8 mouse cellular contexts compared by ENCODE assay signal in the genomic region with DNA sequence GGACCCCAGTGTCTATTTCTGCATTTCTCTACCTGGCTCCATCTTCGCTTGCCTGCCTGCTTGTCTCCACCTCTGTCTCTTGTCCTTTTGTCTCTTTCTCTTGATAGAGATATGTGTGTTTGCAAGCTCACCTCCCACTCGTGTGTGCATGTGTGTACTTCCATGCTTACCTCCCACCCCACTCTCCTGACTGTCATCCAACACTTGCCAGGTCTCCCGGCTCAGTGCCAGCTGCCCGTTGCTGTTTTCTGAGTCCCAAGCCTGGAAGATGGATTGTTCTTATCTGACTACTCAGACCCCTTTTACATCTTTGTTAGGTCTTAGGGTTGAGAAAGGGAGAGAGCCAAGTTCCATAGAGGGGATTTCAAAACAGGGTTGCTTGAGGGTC. TPM values are rescaled to one million over a fixed set of nuclear protein-coding genes. Genes with fewer than 3 reads are reported as not detected.
DNase-seq lines count a peak whose midpoint lies in the region; ATAC-seq and TF ChIP-seq lines count a peak whose summit lies in the region.

No protein-coding gene starts in this region.

- TF ChIP-seq POLR2A in bone marrow, adult 2 months (IDR thresholded peaks at IDR 0.05; ENCODE audit: borderline replicate concordance, control insufficient read depth, low read depth, low read length) = no peak

- peak overlapping the region; percentile 99 for H3K4me3 ChIP-seq in left cerebral cortex, adult 2 months
- peak overlapping the region; percentile 96 for H3K4me3 ChIP-seq in bone marrow, adult 2 months (replicated peaks; ENCODE audit: control insufficient read depth, low read depth, low read length)
- peak overlapping the region; percentile 96 for H3K4me3 ChIP-seq in forebrain, embryonic 14.5 days (ENCODE audit: low read depth, low read length)
- H3K4me3 ChIP-seq in kidney, embryonic 14.5 days (ENCODE audit: low read length) = peak overlapping the region; percentile 97
- H3K4me3 ChIP-seq in lung, embryonic 16.5 days (ENCODE audit: low read length) = peak overlapping the region; percentile 95
- peak overlapping the region; percentile 100 for H3K4me3 ChIP-seq in stomach, postnatal 0 days (ENCODE audit: low read depth, low read length)

- no peak for TF ChIP-seq EP300 in stomach, postnatal 0 days (optimal IDR thresholded peaks at IDR 0.05)

- intact Hi-C loops in left cerebral cortex, adult 2 months (cut with DNase I) = loop anchor here (5.0 kb wide), 1 partner anchor 165 kb away; no protein-coding TSS in a partner anchor

- H3K4me1 ChIP-seq in bone marrow, adult 2 months (ENCODE audit: control insufficient read depth, insufficient read depth, low read length) = peaks cover 2% of the 10 kb centered on the region
- peaks cover 14% of the 10 kb centered on the region for H3K4me1 ChIP-seq in forebrain, embryonic 14.5 days (ENCODE audit: control insufficient read depth, insufficient read depth, low read length)
- H3K4me1 ChIP-seq in kidney, embryonic 14.5 days (ENCODE audit: control insufficient read depth, insufficient read depth, low read length) = peaks cover 9% of the 10 kb centered on the region
- peaks cover 20% of the 10 kb centered on the region for H3K4me1 ChIP-seq in lung, embryonic 16.5 days (replicated peaks; ENCODE audit: control insufficient read depth, insufficient read depth, low read length)
- no peaks in the 10 kb centered on the region; the same call in 1 of the 2 replicates for H3K4me1 ChIP-seq in stomach, postnatal 0 days (replicated peaks; ENCODE audit: control insufficient read depth, insufficient read depth)

- no peak for ATAC-seq in forebrain, embryonic 14.5 days
- ATAC-seq in kidney, embryonic 14.5 days (ENCODE audit: low FRiP score, low TSS enrichment) = no peak
- ATAC-seq in lung, embryonic 16.5 days (ENCODE audit: low read depth) = no peak
- no peak for ATAC-seq in stomach, postnatal 0 days (ENCODE audit: low FRiP score, low TSS enrichment)

- H3K4me2 ChIP-seq in forebrain, embryonic 14.5 days (ENCODE audit: low read length) = peak overlapping the region; percentile 95
- peak overlapping the region; percentile 91 for H3K4me2 ChIP-seq in kidney, embryonic 14.5 days (replicated peaks; ENCODE audit: low read depth, low read length)
- H3K4me2 ChIP-seq in lung, embryonic 16.5 days (ENCODE audit: low read depth, low read length) = peak overlapping the region; percentile 97
- H3K4me2 ChIP-seq in stomach, postnatal 0 days (replicated peaks; ENCODE audit: low read depth) = peak overlapping the region; percentile 91

- H3K27ac ChIP-seq in left cerebral cortex, adult 2 months = no peak overlapping the region
- H3K27ac ChIP-seq in bone marrow, adult 2 months (ENCODE audit: control insufficient read depth, insufficient read depth, low read depth, low read length, poor library complexity) = no peak overlapping the region
- peak overlapping the region; percentile 95; the same call in 1 of the 2 replicates for H3K27ac ChIP-seq in forebrain, embryonic 14.5 days (ENCODE audit: low read depth, low read length)
- no peak overlapping the region for H3K27ac ChIP-seq in kidney, embryonic 14.5 days (ENCODE audit: low read depth, low read length)
- H3K27ac ChIP-seq in lung, embryonic 16.5 days (ENCODE audit: low read length) = no peak overlapping the region
- no peak overlapping the region for H3K27ac ChIP-seq in stomach, postnatal 0 days (replicated peaks)

- TF ChIP-seq CTCF in left cerebral cortex, adult 2 months (IDR thresholded peaks at IDR 0.05) = no peak
- no peak for TF ChIP-seq CTCF in bone marrow, adult 2 months (IDR thresholded peaks at IDR 0.05; ENCODE audit: control insufficient read depth, insufficient read depth, low read length)
- TF ChIP-seq CTCF in stomach, postnatal 0 days (IDR thresholded peaks at IDR 0.05; ENCODE audit: low read depth) = no peak

- WGBS in bone marrow, adult 2 months = 31% methylated on average over 4 of the region's 4 CpGs
- WGBS in forebrain, embryonic 14.5 days = 20% methylated on average over 4 of the region's 4 CpGs
- 15% methylated on average over 4 of the region's 4 CpGs for WGBS in kidney, embryonic 14.5 days
- WGBS in lung, embryonic 16.5 days = 9% methylated on average over 4 of the region's 4 CpGs
- WGBS in stomach, postnatal 0 days = 9% methylated on average over 4 of the region's 4 CpGs

- DNase-seq in left cerebral cortex, adult 2 months (ENCODE audit: extremely low spot score in 1 of 2, low spot score in 2 of 2) = peak in 1 of 2 experiments; percentile 24
- no peak for DNase-seq in left cerebral cortex, adult 11 months (ENCODE audit: low spot score)
- peak; percentile 22 for DNase-seq in forebrain, embryonic 14.5 days (ENCODE audit: low spot score)
- DNase-seq in stomach, postnatal 0 days (ENCODE audit: low spot score) = no peak
- no peak for DNase-seq in yolk sac, embryonic 10.5 days (ENCODE audit: low spot score)

- H3K27me3 ChIP-seq in forebrain, embryonic 14.5 days (replicated peaks; ENCODE audit: control insufficient read depth, insufficient read depth, low read length) = no peaks in the 10 kb centered on the region
- no peaks in the 10 kb centered on the region for H3K27me3 ChIP-seq in kidney, embryonic 14.5 days (ENCODE audit: control insufficient read depth, insufficient read depth, low read length)
- H3K27me3 ChIP-seq in lung, embryonic 16.5 days (ENCODE audit: control insufficient read depth, insufficient read depth, low read depth, low read length) = no peaks in the 10 kb centered on the region
- H3K27me3 ChIP-seq in stomach, postnatal 0 days (ENCODE audit: control insufficient read depth, insufficient read depth, low read length) = no peaks in the 10 kb centered on the region

- H3K9me3 ChIP-seq in forebrain, embryonic 14.5 days (replicated peaks; ENCODE audit: control insufficient read depth, low read length) = no peaks in the 10 kb centered on the region
- no peaks in the 10 kb centered on the region for H3K9me3 ChIP-seq in kidney, embryonic 14.5 days (ENCODE audit: control insufficient read depth, low read length)
- no peaks in the 10 kb centered on the region for H3K9me3 ChIP-seq in lung, embryonic 16.5 days (ENCODE audit: control insufficient read depth, low read length)
- no peaks in the 10 kb centered on the region for H3K9me3 ChIP-seq in stomach, postnatal 0 days (ENCODE audit: control insufficient read depth, low read length)

- H3K9ac ChIP-seq in forebrain, embryonic 14.5 days (ENCODE audit: low read length) = peak overlapping the region; percentile 98
- peak overlapping the region; percentile 97; the same call in 1 of the 2 replicates for H3K9ac ChIP-seq in kidney, embryonic 14.5 days (ENCODE audit: low read depth, low read length)
- H3K9ac ChIP-seq in lung, embryonic 16.5 days (ENCODE audit: low read length) = peak overlapping the region; percentile 95
- H3K9ac ChIP-seq in stomach, postnatal 0 days (ENCODE audit: low read length) = peak overlapping the region; percentile 98

- H3K36me3 ChIP-seq in forebrain, embryonic 14.5 days (ENCODE audit: control insufficient read depth, insufficient read depth, low read length) = no peaks in the 10 kb centered on the region
- H3K36me3 ChIP-seq in kidney, embryonic 14.5 days (ENCODE audit: control insufficient read depth, insufficient read depth, low read length) = no peaks in the 10 kb centered on the region
- no peaks in the 10 kb centered on the region for H3K36me3 ChIP-seq in lung, embryonic 16.5 days (ENCODE audit: control insufficient read depth, insufficient read depth, low read length)
- H3K36me3 ChIP-seq in stomach, postnatal 0 days (ENCODE audit: control insufficient read depth, insufficient read depth, low read length) = no peaks in the 10 kb centered on the region

RNA-seq across cellular contexts. Expression of gene Mob1b, which starts 1.6 kb away (rescaled TPM):
- 10 to 100 TPM; 30.4 to 30.7 TPM for total RNA-seq in left cerebral cortex, adult 2 months (2021)
- 9.2 and 13.1 TPM in 2 replicates for polyA plus RNA-seq in bone marrow, adult 2 months (2011; ENCODE audit: insufficient read depth, insufficient read length, low replicate concordance, missing spikeins)
- 12.4 and 14.3 TPM in 2 replicates for polyA plus RNA-seq in forebrain, embryonic 14.5 days (2014; fragmentation: Nextera tagmentation; extraction: Ambion mirVana)
- 10.9 and 18.0 TPM in 2 replicates for polyA plus RNA-seq in kidney, embryonic 14.5 days (2014; fragmentation: Nextera tagmentation; extraction: Ambion mirVana)
- polyA plus RNA-seq in lung, embryonic 16.5 days (2015; fragmentation: Nextera tagmentation; extraction: Ambion mirVana) = 12.1 and 13.4 TPM in 2 replicates
- polyA plus RNA-seq in stomach, postnatal 0 days (2015; fragmentation: Nextera tagmentation; extraction: Ambion mirVana) = 7.9 and 10.1 TPM in 2 replicates

RNA-seq across cellular contexts. Expression of gene Dck, which starts 42.6 kb away (rescaled TPM):
- total RNA-seq in left cerebral cortex, adult 2 months (2021) = 10 to 100 TPM; 13.5 to 16.6 TPM
- 25.0 and 49.8 TPM in 2 replicates for polyA plus RNA-seq in bone marrow, adult 2 months (2011; ENCODE audit: insufficient read depth, insufficient read length, low replicate concordance, missing spikeins)
- polyA plus RNA-seq in forebrain, embryonic 14.5 days (2014; fragmentation: Nextera tagmentation; extraction: Ambion mirVana) = 93.7 and 94.7 TPM in 2 replicates
- polyA plus RNA-seq in kidney, embryonic 14.5 days (2014; fragmentation: Nextera tagmentation; extraction: Ambion mirVana) = 36.3 and 58.9 TPM in 2 replicates
- polyA plus RNA-seq in lung, embryonic 16.5 days (2015; fragmentation: Nextera tagmentation; extraction: Ambion mirVana) = 47.1 and 47.4 TPM in 2 replicates
- 11.0 and 12.4 TPM in 2 replicates for polyA plus RNA-seq in stomach, postnatal 0 days (2015; fragmentation: Nextera tagmentation; extraction: Ambion mirVana)

RNA-seq across cellular contexts. Expression of gene Grsf1, which starts 46.2 kb away (rescaled TPM):
- total RNA-seq in left cerebral cortex, adult 2 months (2021) = 100 to 1,000 TPM in 1 of 2 experiments, 10 to 100 TPM in 1; 92.2 to 107 TPM
- polyA plus RNA-seq in bone marrow, adult 2 months (2011; ENCODE audit: insufficient read depth, insufficient read length, low replicate concordance, missing spikeins) = 13.1 and 22.7 TPM in 2 replicates
- 74.5 and 79.5 TPM in 2 replicates for polyA plus RNA-seq in forebrain, embryonic 14.5 days (2014; fragmentation: Nextera tagmentation; extraction: Ambion mirVana)
- 59.6 and 78.4 TPM in 2 replicates for polyA plus RNA-seq in kidney, embryonic 14.5 days (2014; fragmentation: Nextera tagmentation; extraction: Ambion mirVana)
- polyA plus RNA-seq in lung, embryonic 16.5 days (2015; fragmentation: Nextera tagmentation; extraction: Ambion mirVana) = 30.8 and 47.7 TPM in 2 replicates
- 32.8 and 35.1 TPM in 2 replicates for polyA plus RNA-seq in stomach, postnatal 0 days (2015; fragmentation: Nextera tagmentation; extraction: Ambion mirVana)
